Mouse (Mus musculus) MEL (cell line): Measurements from ENCODE around the gene Hsbp1.

Experiments
- CTCF ChIP-seq, 3 experiments: IDR thresholded peaks in 2 of 3; conservative IDR thresholded peaks in 1 of 3; 2 replicates each; pipeline ENCODE4 v1.5.1; 2011 to 2012; ENCODE audit warnings: low read length in 3 of 3, low read depth in 2 of 3, mild to moderate bottlenecking in 2 of 3, improper control_type of control experiment in 1 of 3, inconsistent platforms in 1 of 3, mixed read lengths in 1 of 3, moderate library complexity in 1 of 3; ENCODE audit not compliant: control insufficient read depth in 1 of 3, insufficient read depth in 1 of 3, poor library complexity in 1 of 3, severe bottlenecking in 1 of 3
- EP300 ChIP-seq, 2 experiments: IDR thresholded peaks; 2 replicates each; pipeline ENCODE4 v1.6.1; 2011; ENCODE audit warnings: improper control_type of control experiment in 2 of 2, low read length in 2 of 2, low read depth in 1 of 2, mild to moderate bottlenecking in 1 of 2
- GABPA ChIP-seq: IDR thresholded peaks from 2 replicates; pipeline ENCODE4 v1.6.1; 2012; ENCODE audit warnings: low read depth, mild to moderate bottlenecking, inconsistent platforms, low read length, improper control_type of control experiment, moderate library complexity
- POLR2A ChIP-seq, 2 experiments: IDR thresholded peaks; 2 replicates each; pipeline ENCODE4 v1.6.1; 2011 to 2012; ENCODE audit warnings: low read length in 2 of 2, mild to moderate bottlenecking in 2 of 2, control low read depth in 1 of 2, improper control_type of control experiment in 1 of 2, low read depth in 1 of 2, moderate library complexity in 1 of 2; ENCODE audit not compliant: control insufficient read depth in 1 of 2, insufficient read depth in 1 of 2, poor library complexity in 1 of 2

GRCm38 (mm10) chr8:119351647-119352046, 7.4 kb downstream of the Hsbp1 start:
- no peak for TF ChIP-seq GABPA
- no peak for TF ChIP-seq POLR2A (IDR thresholded peaks at IDR 0.05; ENCODE audit: control insufficient read depth in 1 of 2, insufficient read depth in 1 of 2, low read depth in 1 of 2, low read length in 2 of 2, poor library complexity in 1 of 2)
- TF ChIP-seq CTCF (IDR thresholded peaks at IDR 0.05 in 2 of 3, conservative IDR thresholded peaks at IDR 0.05 in 1 of 3; ENCODE audit: control insufficient read depth in 1 of 3, insufficient read depth in 1 of 3, low read depth in 2 of 3, low read length in 3 of 3, poor library complexity in 1 of 3, severe bottlenecking in 1 of 3), result no peak
- TF ChIP-seq EP300 (IDR thresholded peaks at IDR 0.05; ENCODE audit: low read depth in 1 of 2, low read length in 2 of 2), result no peak
